Mouse (Mus musculus): ENCODE measurements at regions not wholly inside any gene's neighbourhood (a gene's known extent, or its start where the extent isn't known, plus 50 kb on each side); places are given as distances from the start of the nearest gene placed in this dataset.
A peak's percentile ranks its signal among the peaks of the same experiment; 100 is the strongest.

DNA sequence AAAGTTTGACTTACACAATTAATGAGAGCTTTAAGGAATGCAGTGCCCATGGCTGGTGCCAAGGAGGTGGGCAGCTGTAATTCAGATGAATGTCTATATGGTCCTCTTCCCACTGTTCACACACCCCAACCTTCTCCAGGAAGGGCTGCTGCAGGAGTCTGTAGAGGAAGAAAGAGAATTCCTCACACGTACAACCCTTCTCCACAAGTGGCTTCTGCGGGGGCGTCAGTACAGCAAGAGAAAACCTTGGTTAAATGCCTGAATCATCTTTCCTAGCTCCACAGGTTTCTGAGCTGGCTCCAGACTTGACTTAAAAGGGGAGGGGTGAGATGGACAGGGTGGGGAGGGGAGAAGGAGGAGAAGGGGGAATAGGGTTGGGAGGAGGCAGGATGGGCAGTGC, 306.3 kb downstream of the Tbc1d1 start:
- peak in 1 of 2 experiments; percentile 22 for DNase-seq (ENCODE audit: low spot score in 2 of 2)

DNA sequence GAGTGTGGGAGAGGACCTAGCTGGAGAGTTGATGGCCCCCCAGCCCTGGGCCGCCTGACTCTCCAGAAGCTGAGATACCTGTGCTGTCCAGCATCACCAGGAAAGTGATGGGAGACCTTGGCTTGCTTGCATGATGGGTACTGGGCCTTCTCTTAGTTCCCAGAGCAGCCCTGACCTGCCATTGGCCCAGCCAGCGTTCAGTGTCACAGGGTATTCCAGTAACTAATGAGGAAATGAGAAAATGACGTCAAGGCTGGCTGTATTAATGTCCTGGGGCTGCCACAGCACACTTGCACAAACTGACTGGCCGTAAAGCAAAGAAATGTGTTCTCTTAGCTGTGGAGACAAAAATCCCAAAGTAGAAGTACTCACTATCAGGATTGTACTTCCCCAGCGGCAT, 307.5 kb downstream of the Tbc1d1 start:
- DNase-seq (ENCODE audit: low spot score in 2 of 2): no peak

DNA sequence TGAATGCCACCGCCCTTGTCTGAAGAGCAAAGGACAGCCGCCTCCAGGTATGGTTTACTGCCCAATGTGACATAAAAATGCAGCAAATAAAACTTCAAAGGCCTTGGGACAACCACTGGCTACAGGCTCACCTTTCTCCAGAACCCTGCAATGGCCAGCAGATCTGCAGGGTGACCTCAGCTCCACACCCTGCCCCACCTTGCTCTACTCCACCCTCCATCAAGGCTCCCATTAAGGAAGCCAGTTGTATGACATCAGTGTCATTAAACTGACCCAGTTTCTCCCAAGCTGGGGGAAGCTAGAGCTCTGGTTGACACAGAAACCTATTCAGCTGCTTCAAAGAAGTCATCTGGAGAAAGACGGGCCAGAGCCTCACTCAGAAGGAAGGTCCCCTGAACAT, 310.2 kb downstream of the Tbc1d1 start:
- no peak for DNase-seq (ENCODE audit: low spot score in 2 of 2)

DNA sequence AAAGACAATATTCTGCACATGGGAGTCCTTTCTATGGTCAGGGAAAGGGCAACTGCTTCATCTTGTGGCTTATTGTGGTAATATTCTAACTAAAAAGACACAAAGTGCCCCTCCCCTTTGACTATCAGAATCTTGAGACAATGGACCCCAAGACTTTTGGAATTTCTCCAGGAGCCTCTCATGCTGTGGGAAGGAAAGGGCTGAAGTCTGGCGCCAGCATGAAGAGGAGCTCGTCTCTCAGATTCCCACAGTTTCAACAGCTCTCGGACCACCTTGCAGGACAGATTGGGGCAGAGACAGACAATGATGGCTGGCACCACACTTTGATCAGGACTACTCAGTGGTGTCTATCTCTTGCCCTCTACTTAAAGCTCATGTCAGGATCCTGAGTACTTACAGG, 311.8 kb downstream of the Tbc1d1 start:
- no peak for DNase-seq (ENCODE audit: low spot score in 2 of 2)

DNA sequence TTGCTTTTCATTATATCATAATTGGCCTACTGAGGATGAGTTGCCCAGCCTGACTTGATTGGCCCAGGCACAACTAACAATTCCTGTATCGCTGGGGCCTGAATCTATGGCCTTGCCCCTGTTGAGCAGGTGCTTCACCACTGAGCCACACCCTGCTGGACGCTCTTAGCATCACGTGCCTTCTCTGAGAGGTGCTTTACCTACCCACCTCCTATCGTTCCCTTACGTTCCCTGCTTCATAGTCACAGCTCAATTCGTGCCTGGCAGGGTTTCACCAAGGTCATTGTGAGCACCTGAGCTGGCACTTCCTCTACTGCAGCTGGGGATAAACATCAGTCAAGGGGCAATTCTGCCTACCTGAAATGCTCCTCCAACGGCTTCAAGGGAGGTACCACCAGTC, 312.2 kb downstream of the Tbc1d1 start:
- no peak for DNase-seq (ENCODE audit: low spot score in 2 of 2)

DNA sequence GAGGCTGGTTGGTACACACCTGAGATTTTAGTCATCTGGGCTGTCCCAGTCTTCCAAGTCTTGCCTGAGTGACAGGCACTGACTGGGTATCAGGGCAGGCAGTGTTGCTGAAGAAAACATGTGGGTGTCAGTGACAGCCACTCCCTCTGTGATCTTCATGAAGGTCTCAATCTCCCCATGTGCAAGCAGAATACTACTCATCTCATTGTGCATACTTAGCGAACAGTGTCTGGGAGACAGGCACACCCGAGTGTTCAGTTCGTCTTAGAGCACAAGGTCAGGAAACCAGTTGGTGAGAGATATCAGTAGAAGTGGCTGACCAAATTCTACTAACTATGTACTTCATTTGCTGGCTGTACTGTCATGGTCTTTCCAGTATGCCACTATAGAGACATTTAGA, 315.9 kb downstream of the Tbc1d1 start:
- DNase-seq (ENCODE audit: low spot score in 2 of 2): no peak

DNA sequence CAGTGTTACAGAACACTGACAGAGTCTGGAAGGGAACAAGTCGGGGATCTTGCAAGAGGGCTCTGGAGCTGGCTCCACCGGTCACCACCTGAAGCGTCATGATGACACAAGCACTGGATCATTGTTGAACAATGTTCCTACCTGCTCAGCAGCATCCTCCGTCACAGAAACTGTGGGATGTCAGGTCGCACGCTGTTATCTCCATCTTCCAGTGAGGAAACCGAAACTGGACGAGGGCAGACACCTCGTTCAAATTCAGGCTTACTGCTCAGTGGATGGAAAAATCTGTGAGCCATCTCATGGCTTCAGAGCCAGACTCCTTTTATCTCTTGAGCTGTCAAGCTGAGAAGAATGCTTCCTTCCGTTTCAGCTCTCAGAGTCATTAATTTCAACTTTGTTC, 316.3 kb downstream of the Tbc1d1 start:
- no peak for DNase-seq (ENCODE audit: low spot score in 2 of 2)

DNA sequence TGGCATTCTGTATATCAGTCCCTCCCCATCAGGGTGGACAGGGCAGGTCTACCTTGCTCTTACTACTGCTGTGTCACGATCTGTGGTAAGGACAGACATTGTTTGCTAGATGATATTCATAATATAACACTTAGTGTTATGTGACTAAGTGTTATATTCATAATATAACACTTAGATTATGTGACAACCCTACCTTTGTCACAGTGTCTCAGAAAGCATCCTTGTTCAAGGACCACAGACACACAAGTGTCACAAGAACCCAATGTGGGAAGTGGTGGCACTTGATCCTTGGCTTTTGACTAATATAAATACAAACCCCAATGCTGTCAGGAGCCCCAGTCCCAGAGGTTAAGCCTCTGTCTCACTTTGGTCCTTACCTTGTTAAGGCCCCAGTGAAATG, 318.8 kb downstream of the Tbc1d1 start:
- no peak for DNase-seq (ENCODE audit: low spot score in 2 of 2)

DNA sequence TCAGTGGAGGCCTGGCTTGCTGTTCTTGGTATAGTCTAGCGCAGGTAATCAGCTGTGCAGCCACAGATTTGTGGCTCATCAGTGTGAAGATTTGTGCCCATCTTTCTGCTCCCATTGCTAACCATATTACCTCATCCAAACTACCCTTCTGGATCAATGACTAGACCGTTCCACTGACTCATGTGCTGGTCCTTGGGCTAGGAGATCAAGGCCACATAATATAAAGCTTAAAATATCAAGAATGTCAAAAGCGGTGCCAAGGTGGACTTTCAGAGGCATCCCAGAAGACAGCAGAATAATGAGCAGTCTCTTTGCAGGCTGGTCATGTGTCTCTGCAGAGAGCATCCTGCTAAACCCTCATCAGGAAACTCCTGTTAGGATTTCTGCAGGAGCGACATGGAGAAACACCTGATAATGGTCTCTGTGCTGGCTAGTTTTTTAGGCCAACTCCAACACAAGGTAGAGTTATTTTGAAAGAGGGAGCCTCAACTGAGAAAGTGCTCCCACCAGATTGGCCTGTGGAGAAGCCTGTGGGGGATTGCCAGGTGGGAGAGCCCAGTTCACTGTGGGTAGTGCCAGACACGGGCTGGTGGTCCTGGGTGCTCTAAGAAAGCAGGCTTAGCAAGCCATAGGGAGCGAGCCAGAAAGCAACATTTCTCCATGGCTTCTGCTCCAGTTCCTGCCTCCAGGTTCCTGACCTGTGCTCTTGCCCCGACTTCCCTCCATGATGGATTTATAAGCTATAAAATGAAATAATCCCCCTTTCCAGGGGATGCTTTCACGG, 319.8 kb downstream of the Tbc1d1 start:
- DNase-seq (ENCODE audit: low spot score in 2 of 2): no peak

DNA sequence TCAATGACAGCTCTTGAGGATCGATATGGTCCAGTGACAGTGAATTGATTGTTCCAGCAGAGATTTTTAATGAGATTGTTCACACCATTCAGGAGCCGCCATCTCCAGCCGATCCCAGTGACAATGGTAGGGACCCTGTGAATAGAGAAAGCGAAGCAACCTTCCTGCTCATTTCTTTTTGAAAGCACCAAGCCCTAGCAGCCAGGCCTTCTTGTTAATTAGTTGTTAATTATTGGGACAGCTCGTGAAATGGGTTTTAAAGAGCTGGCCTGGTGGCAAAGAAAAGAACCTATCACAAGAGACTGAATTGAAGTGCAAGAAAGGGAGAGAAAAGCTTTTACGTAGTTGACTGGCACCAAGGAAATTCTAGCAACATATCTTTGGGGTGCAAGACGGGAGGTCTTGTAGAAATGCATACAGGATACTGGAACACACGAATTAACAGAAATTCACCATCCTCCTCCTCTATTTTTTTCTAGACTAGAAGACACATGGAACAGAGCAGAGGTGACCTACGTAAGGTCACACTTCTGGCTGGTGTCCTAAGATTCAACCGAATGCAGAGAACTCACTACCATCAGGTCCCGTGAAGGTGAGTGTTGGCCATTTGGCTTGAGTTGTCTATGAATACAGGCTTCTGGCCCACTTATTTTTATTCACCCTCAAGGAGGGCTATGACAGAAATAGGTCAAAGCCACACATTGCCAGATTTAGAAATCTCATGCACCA, 320.7 kb downstream of the Tbc1d1 start:
- no peak for DNase-seq (ENCODE audit: low spot score in 2 of 2)

DNA sequence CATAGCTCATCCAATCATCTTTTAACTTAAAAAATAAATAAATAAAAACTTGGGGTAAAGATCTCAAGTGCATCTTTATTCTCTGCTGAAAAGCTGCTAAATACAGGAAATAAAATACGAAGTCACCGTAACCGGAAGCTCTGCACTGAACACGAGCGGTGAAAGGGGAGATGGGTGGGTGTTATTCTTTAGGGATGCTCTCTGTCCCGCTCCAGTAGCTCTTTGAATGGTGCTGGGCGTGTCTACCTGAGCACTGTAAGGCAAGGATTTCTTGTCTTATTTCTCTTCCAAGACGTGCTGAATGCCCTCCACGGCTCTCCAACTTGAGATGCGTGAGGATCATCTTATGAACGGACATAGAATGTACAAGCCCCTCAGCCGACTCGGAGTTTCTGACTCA, 322.0 kb downstream of the Tbc1d1 start:
- DNase-seq (ENCODE audit: low spot score in 2 of 2): no peak

DNA sequence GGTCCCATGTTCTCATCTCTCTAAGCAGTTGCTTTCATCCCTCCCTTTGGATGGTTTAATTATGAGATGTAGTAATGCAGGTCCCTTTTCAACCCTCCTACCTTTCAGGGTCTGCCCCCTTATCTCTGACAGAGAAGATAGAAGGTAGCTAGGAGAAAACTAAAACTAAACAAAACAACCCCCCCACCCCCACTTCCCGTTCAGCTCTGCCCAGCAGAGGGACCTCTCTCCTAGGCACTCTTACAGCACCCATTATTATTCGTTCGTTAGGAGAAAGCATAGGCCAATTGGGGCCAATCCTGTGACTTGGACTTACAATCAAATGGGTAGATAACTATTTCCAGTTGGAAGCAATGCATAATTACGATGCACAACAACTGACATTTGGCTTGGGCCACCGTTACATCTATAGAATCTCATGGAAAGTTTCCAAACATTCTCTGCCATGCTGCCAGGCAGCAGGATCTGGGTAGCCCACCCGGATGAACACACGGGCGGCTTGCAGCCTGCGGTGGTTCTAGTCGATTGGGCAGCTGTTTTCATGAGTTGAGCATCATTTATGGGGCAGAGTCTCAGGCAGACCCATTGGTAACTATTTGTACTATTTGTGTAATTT, 322.6 kb downstream of the Tbc1d1 start:
- no peak for DNase-seq (ENCODE audit: low spot score in 2 of 2)

DNA sequence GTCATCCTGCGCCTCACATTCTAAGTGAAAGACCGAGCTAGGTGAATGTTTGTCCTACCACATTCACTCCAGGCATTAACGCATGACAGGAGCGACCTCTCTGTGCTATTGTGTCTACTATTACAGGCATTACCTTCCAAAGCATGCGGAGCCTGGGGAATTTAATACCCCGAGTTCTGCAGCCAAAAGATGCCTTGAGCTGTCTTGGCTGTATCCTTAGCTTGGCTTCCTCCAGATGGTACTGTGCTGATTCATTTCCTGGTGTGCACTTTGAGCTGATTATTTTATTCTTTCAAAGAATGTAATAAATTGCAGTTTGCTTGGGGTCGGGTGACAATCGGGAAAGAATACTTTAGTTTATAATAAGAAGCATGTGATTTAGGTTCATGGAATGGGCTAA, 323.2 kb downstream of the Tbc1d1 start:
- no peak for DNase-seq (ENCODE audit: low spot score in 2 of 2)

DNA sequence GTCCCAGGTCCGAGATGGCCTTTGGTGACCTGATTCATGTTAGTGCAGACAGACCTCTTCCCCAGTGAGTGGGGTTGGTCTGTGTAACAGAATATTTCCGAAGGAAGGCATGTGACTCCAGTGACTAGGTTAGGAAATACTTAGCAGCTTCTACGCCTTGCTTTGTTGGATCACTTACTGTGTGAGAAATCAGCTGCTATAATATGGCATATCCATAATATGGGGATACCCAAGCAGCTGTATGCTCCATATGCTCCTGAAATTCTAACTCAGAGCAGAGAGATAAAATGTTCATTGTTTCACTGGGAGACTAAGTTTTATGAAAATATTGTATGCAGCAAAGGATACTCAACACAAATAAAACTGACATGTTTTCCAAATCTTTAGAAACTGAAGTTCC, 318.1 kb upstream of the Klf3 start:
- no peak for DNase-seq (ENCODE audit: low spot score in 2 of 2)

DNA sequence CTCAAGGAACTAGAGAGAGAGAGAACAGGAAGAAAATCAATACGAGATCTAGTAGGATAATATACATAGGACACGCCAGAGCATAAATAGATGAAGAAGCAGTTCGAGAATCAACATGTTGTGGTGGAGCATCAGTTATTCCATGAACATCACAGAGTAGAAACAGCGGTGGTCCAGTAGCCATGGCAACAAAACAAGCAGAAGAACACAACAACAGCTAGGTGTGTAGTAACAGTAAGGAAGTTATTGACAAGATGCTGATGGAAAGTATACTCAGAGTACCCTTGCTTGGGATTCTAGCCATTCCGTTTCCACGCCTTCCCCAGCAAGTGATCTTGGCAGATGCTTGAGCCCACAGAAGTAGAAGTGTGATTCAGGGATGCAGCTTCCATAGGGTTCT, 317.3 kb upstream of the Klf3 start:
- no peak for DNase-seq (ENCODE audit: low spot score in 2 of 2)

DNA sequence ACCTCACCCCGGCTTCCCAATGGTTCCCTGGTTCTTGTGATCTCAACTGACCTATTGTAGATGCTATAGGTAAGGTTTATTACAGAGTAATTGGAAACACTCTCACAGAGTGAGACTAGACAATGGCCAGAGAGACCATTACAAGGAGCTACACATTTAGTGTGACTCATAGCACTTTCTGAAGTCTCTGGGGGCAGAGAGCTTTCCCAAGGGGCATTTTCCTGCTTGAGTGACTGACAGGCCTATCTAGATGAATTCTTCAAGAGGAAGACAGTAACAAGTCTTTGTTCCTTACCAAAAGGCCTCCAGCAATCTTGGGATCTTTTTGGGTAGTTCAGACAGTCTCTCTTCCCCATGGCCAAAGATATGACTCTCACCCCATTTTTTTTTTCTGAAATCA, 316.4 kb upstream of the Klf3 start:
- no peak for DNase-seq (ENCODE audit: low spot score in 2 of 2)

DNA sequence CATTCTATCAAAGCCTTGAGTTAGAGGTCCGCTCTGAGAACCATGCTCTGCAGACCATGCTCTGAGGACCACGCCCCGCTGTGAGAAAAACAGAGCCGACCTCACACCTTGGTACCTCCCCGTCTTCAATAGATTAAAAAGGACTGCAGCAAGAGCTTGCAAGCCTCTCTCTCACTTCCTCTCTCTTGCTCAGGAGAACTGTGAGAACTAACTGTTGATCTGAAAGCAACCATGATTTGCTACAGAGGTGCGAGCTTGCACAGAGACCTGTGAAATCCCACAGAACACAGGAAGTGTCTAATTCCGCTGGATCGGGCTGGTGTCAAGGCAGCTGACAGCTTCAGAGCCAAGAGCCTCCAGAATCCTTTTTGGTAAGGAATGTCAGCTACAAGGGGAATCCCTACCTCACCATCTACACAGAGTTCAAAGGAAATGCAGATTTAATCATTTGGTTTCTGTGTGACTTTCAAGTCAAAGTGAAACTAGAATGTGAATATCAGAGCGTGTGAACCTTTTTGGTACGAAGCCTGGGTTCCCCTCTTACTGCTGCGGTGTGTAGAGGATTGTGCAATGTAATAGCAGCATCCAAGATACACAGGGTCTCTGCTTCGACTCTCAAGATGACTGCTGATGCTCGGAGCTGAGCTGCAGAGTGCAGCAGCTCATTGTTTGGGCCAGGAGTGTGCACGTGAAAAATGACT, 315.3 kb upstream of the Klf3 start:
- no peak for DNase-seq (ENCODE audit: low spot score in 2 of 2)

DNA sequence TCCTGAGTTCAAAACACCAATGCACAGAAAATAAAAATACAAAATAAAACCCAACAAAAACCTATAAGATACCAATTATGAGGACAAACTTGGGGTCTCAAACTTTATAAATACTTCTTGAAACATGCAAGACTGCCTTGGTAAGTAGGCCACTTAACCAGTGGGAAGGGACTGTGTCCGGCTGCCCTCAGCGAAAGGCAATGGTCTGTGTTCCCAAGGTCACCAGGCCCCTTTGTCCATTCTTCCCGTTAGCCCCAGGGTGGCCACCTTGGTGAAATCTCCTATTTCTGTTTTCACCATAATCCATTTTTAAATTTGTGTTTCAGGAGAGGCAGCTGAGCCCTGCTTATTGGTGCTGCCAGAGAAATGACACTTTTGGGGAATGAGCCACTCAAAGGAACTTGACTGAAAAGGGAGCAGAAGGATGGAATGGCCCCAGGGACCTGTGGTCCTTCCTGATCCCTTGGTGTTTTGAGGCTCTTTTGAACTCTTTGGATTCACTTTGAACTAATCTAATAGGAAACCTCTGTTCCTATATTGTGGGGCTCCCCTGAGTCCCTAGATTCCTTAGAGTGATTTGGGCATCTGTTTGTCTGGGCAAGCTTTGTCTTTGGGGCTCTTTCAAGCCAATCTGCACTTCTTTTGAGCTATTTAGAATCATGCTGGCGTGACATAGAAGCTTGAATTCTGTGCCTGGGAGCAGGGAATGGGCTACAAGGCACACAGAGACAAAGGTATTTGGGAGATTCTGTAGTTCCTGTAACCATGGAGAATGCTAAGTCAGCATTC, 313.3 kb upstream of the Klf3 start:
- DNase-seq (ENCODE audit: low spot score in 2 of 2): no peak

DNA sequence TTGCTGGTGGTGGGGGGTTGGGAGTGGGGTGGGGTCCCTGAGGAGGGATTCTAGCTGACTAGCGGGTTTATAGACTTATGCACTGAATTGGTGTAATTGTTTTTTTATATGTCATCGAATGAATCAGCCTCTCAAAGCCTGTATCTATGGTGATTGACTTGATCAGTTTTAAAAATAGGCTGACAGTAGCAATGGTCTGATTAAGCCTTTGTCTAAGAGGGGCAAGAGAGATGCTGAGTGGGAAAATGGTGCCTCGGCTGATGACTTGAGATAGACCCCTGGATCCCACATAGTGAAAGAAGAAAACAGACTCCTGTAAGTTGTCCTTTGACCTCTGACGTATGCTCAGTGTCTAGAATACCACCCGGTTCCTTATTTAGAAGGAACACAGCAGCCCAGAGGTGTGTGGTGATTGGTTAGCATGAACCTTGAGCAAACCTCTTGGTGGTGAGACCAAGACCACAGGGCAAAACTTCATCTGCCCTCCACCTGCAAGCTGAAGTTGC, 312.7 kb upstream of the Klf3 start:
- DNase-seq (ENCODE audit: low spot score in 2 of 2): no peak

DNA sequence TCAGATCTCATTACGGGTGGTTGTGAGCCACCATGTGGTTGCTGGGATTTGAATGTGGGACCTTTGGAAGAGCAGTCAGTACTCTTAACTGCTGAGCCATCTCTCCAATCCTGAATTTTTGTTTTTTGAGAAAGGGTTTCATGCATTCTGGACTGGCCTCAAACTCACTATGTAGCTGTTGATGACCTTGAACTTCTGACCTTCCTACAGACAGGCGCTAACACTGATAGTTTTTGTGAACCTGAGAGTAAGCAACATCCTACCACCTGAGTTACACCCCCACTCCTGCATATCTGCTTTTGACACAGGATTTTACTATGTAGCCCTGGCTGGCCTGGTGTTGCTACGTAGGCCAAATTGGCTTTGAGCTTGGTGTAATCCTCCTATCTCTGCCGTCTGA, 308.8 kb upstream of the Klf3 start:
- DNase-seq (ENCODE audit: low spot score in 2 of 2): no peak

DNA sequence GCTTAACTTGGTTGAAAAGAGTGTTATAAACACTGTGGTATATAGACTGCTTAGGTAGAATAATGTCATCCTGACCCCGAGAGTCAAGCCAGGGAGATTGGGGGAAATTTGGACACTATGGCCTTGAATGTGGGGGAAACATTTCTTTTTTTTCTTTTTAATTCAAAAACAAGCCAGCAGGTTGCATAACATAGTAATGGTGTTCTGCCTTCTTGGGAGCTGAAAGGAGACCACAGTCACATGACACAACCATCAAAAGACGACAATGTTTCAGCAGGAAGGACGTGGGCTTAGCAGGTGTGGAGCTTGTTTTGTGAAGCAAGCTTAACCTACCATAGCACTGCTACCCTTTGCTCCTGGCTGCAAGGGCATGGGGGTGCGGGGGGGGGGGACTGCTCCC, 306.3 kb upstream of the Klf3 start:
- no peak for DNase-seq (ENCODE audit: low spot score in 2 of 2)

DNA sequence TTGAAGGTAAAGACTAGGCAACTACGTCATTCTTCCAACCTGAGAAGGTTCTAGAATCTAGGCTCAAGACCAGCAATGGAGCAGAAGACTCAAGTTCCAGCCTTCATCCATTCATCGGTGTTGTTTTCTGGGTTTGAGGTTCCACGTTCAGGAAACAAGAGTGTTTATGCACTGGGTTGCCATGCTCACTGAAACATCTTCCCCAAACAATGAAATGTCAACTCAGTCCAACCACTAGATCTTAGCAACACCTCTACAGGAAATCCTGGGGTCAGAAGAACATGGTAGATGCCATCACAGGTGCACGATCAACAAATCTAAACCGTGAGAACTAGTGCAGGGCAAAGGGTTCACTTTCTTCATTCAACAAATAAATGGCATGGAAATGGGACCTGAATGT, 304.8 kb upstream of the Klf3 start:
- DNase-seq (ENCODE audit: low spot score in 2 of 2): no peak

All from frontal cortex, postnatal 25 days (tissue).